Mouse (Mus musculus) cerebellum, adult 9-10 months (tissue): ENCODE data around the gene Pmp22.

Experiments used
- DNase-seq: peaks from one replicate; pipeline ENCODE4 v3.0.0; 2022

The Pmp22 gene

DNA sequence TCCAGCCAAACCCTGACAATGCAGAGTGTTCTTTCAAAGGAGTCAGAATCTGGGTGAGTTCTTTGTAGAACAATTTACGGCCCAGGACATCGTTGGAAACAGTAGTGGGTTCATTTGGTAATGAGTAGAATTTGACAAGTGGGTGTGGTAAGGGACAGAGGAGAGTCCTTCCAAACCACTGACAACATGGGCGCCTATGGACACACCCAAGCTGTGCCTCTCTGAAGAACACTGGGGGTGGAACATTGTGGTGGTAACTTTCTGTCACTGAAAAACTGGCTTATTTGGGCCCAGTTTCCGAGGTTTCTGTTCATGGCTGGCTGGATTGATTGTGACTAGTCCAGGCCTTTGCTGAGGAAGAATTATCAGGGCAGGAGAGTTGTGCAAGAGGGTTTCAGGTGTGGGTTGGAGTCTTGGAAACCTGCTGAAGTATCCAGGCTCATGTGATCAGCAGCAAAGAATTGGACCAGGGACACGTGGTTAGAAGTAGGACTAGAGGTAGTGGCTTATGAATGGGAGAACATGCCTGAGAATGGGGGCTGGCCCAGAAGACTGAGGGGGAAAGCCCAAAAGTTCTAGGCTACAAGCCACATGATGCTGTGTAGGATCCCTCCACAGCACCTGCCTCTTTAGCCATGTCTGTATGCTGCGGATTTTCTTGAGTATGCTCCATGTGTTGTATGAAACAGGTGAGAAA lies 35.4 kb downstream of the Pmp22 start:
- DNase-seq = no peak

DNA sequence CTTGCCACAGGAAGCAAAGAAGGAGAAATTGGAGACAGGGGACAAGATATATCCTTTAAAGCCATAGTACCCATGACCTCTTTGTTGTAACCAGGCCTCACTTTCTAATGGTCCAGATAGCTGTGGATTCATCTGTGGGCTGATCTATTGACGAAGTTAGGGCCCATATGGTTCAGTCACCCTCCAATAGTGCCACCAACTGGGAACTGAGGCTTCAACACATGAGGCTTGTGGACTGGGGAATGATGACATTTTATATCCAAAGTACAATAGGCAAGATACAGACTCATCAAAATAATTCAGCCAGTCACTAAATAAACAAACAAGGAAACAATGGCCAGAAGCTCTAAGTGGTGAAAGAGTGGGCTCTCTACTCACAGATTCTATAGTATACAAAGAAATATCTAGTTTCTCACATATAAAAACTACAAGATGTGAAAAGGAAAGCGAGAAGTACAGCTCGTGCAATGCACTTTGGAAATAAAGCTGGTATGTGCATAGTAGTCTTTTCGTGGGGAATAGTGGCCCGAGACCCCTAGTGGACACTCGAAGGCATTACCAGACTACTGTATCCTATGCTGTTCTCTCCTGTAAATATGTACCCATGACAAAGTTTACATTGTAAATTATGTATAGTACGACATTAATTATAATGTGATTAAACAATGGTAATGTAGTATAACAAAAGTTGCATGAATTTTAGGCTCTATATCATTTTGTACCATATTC lies 36.1 kb downstream of the Pmp22 start:
- DNase-seq = peak; percentile 8

DNA sequence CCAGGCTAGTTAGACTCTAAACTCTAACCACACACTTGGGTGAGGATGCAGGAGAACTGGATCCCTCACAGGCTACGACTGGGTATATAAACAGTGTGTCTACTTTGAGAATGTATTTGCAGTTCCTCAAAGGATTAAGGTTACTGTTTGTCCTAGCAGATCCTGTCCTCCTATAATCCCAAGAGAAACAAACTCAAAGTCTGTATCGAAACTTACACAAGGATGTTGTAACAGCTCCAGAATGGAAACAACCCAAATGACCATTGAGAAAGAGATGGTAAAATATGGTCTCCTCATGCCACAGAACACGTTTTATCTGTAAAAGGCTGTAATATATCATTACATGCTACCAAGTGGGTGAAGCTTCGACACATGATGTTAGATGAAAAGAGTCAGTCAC lies 39.0 kb downstream of the Pmp22 start:
- no peak for DNase-seq

DNA sequence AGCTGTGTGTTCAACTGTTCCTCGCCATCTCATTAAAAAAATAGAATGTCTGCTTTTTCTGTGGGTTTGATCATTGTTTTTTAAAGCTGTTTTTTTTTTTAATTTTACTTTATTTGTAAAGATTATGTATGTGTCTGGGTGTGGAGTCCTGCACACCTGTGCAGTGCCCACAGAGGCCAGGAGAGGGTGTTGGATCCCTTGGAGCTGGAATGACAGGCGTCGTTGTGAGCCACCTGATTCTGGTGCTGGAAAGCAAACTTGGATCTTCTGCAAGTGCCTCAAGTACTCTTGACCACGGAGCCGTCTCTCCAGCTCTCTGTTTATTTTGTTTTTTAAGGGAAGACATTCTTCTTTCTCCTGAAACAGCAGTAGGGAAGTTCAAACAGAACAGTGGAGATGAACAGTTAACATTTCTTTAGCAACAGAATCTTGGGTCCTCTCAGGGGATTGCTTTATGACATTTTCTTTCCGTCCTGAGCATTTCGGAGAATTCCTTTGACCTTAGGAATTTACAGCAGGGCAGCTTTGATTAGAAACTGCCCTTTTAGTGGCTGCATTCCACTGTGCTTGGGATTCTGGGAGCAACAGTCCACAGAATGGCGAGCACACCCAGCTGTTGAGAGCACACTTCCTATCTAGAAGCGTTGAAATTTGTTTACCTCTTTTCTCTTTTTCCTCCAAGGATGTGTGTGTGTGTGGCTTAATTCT lies 39.9 kb downstream of the Pmp22 start:
- DNase-seq = no peak

DNA sequence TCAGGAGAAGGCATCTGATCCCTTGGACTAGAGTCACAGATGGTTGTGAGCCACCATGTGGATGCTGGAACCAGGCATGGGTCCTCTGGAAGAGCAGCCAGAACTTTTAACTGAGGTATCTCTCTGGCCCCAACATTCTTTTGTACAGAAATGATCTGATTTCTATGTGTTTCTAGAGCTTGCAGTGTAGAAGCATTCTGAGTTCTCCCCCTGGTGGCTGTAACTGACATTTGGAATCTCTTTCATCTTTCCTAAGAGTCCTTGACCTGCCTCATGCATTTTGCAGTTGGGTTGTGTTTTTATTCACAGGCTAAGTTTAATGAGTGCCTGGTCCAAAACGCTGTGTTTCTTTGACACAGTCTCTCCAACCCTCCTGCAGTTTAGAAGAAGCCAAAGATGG lies 43.2 kb downstream of the Pmp22 start:
- no peak for DNase-seq

DNA sequence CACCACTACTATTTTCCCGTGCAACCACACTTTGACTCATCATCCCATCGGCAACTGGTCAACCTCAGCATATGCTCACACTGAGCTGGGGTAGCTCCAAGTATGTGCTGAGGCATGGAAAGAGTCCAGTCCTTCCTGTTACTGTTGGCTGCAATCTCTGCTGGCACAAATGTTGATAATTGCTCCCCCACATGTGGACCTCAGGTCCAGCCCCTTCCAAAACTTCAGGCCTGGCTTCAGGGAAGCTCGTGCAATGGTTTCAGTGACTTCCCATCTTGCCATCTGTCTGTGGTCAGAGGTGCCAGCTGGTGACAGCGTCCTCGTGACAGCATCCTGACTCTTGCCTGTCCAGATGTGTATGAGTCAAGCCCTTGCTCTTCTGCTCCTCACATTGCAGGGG lies 44.8 kb downstream of the Pmp22 start:
- DNase-seq = peak; percentile 45

DNA sequence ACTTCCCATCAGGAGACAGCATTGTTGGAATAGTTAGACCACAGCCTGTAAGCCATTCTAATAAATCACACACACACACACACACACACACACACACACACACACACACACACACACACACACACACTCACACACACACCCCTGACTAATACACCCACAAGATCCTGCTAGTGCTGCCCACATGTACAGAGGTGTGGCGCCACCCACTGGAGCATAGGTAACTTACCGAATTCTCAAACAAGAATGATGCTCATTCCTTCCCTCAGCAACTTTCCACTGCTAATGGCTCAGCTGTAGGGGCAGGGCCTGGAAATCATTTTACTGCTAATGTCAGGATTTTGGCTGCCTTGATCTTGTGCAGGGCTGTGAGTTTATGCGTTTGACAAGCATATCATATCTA lies 46.5 kb downstream of the Pmp22 start:
- DNase-seq = no peak

DNA sequence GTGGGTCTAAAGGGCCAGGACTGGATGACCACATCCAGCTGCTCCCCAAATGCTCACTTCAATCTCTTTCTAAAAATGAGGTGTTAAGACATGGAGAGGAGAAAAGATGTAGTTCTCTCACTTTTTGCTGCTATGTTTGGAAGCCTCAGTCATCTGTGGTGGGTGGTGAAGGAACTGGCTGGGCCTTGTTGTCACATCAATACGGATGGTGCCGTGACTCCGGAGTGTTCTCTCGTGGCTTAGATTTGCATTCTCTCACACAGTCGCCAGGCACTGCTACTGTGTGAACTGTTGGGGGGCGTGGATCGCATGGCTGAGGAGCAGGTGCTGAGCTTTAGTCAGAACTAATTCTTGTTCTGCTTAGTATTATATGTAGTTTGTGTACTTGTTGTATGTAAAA lies 47.6 kb downstream of the Pmp22 start:
- no peak for DNase-seq

DNA sequence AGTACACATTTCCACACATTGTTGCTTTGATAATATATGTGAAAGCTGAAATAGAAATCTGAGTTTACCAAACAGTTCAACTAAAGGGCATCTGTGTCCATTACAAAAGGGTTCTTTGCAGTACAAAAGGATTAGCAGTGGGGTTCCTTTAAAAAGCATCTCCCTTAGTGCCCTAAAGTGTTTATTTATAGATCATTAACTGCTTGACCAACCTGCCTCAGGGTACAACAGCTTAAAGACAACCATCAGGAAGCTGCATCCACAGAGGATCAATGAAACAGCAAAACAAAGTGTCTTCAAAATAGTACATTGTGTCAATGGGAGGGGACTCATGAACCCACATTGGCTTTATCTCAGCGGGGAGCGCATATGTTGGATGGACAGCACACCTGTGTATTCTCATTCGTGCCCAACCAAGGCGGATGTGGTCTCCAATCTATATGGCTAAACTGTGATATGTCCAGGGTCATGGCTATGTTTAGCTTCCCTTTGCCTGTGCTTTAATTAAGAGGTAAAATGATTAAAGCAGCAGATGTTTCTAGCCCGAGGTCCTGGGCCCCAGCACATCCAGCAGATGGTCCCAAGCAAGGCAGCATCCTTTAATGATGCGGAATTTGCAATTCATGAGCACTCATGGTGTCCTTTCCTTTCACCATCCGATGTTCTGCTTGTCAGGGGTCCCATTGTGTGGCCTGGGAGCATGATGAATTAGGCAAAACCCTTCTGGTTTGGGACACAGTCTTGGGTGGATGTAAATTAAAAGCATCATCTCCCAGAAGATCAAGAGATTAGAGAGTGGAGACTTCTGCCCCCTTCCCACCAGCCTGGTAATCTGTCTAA lies 51.7 kb downstream of the Pmp22 start:
- DNase-seq = no peak

DNA sequence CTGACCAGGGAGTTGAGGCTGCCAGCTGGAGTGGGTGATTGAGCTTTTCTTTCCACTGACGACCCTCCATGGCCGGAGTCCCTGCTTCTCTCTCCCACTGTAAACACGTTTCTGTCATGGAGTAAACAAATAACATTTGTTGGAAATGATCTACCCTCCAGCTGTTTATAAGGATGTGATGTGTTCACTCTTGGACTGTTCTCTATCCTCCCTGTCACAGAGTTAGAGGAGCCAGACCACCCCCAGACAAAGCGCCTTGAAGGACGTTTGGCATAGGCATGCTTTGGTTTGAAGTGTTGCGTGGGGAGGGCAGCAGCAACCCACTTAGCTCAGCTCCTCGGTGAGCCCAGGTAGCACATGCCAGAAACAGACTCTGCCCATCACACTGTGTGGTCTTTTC lies 60.0 kb downstream of the Pmp22 start:
- DNase-seq = no peak

DNA sequence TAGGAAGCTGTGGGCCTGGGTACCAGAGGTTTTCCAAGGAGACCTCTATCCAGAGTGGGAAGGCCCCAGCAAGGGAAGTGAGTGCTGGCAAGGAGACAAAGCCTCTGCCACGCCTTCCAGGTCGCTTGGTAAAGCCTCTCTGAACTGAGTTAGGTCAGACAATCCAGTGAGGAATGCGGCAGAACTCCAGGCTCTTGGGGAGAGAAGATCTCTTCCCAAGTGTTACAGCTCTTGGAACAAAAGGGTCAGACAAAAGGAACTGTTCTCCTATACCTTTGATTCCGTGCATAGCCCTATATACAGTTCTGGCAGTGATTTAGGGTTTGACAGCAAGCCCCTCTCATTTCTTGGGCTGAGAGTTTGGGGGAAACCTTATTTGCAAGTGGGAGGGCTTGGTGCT lies 69.3 kb downstream of the Pmp22 start:
- DNase-seq = no peak

DNA sequence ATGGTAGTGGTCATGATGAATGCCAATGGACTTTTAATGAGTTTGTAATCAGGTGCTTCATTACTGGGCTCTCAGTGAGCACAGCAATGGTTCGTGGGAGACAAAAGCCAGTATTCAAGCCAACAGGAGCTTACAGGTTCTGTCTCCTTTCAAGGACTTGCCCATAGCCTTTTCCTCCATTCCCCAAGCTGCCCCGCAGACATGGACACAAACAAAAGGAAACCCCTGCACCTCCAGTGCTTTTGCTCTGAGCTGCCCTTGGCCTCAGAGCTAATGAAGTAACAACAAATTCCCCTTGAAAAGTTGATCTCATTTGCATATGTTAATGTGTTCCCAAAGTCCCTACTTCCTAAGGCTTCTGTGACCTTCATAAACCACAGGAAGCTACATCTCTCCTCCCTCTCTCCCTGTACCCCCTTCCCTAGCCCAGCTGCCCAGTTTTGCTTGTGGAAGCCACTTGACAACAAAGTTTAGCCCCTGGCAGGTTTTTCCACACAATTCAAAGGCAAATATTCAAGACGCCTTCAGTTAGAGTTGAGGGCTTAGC lies 73.3 kb downstream of the Pmp22 start:
- no peak for DNase-seq
